Mouse (Mus musculus) heart, embryonic 10.5 days (tissue): Measurements from ENCODE around the gene Map2k6. TPM values are rescaled to one million over a fixed set of nuclear protein-coding genes. Genes with fewer than 3 reads are reported as not detected.

ENCODE experiments used
- DNase-seq: peaks from one replicate; pipeline ENCODE4 v3.0.0-alpha.2; 2017; ENCODE audit warnings: low spot score
- H3K27ac ChIP-seq: fragments of 300-500 bp; sonication (generic); 2 replicates; pipeline ENCODE4 v1.5.1; 2016; ENCODE audit warnings: mild to moderate bottlenecking
- H3K27me3 ChIP-seq: fragments of 300-500 bp; sonication (generic); 2 replicates; pipeline ENCODE4 v1.6.1; 2016; ENCODE audit warnings: mild to moderate bottlenecking; ENCODE audit not compliant: poor library complexity, insufficient read depth, severe bottlenecking
- H3K36me3 ChIP-seq: fragments of 300-500 bp; sonication (generic); 2 replicates; pipeline ENCODE4 v1.6.1; 2016; ENCODE audit warnings: mild to moderate bottlenecking, moderate library complexity
- H3K4me1 ChIP-seq: fragments of 300-500 bp; sonication (generic); 2 replicates; pipeline ENCODE4 v1.6.1; 2016; ENCODE audit warnings: mild to moderate bottlenecking
- H3K4me3 ChIP-seq: fragments of 300-500 bp; sonication (generic); 2 replicates; pipeline ENCODE4 v1.5.1; 2016; ENCODE audit warnings: mild to moderate bottlenecking, moderate library complexity
- H3K9me3 ChIP-seq: fragments of 300-500 bp; sonication (generic); 2 replicates; pipeline ENCODE4 v1.6.1; 2016; ENCODE audit warnings: mild to moderate bottlenecking, moderate library complexity
- WGBS: fragments of 180-500 bp; shearing (Covaris S2); methylation state at CpG from one replicate; pipeline ENCODE4 v1.1.7; 2016; 5-methylcytosine and 5-hydroxymethylcytosine counted together
- polyA plus RNA-seq: library from polyadenylated mRNA; unstranded; fragments of >200 nt; fragmentation: Nextera tagmentation; extraction: Ambion mirVana; gene quantifications from 2 replicates; pipeline ENCODE4 v1.2.1, GENCODE M21; 2016

The Map2k6 gene
- polyA plus RNA-seq, 1 experiment from 2014 or later, result 22.5 TPM

- peak overlapping the region; percentile 54 for H3K4me3 ChIP-seq
- H3K27me3 ChIP-seq, result peaks cover 11% of the 10 kb centered on the region; the same call in 1 of the 2 replicates
- H3K27ac ChIP-seq, result peak overlapping the region; percentile 9; the same call in 1 of the 2 replicates
- no peaks in the 10 kb centered on the region for H3K36me3 ChIP-seq
- no peak for DNase-seq
- H3K9me3 ChIP-seq, result no peaks in the 10 kb centered on the region
- WGBS, result 6% methylated on average over 7 of the region's 7 CpGs
- H3K4me1 ChIP-seq, result peaks cover 29% of the 10 kb centered on the region
Measured at GRCm38 (mm10) chr11:110448131-110448725, 49.3 kb downstream of the Map2k6 start.

- H3K9me3 ChIP-seq, result no peaks in the 10 kb centered on the region
- 1% methylated on average over 12 of the region's 12 CpGs for WGBS
- peak overlapping the region; percentile 54 for H3K4me3 ChIP-seq
- H3K27ac ChIP-seq, result peak overlapping the region; percentile 9; the same call in 1 of the 2 replicates
- DNase-seq, result no peak
- H3K36me3 ChIP-seq, result no peaks in the 10 kb centered on the region
- H3K27me3 ChIP-seq, result peaks cover 15% of the 10 kb centered on the region; the same call in 1 of the 2 replicates
- peaks cover 29% of the 10 kb centered on the region for H3K4me1 ChIP-seq
Measured at GRCm38 (mm10) chr11:110448726-110449161, 49.8 kb downstream of the Map2k6 start.

- WGBS, result 9% methylated on average over 11 of the region's 11 CpGs
- Histone ChIP-seq H3K4me3 (peak overlapping the region; percentile 54), H3K9me3 (no peaks in the 10 kb centered on the region), H3K27me3 (peaks cover 18% of the 10 kb centered on the region; the same call in 1 of the 2 replicates), H3K36me3 (no peaks in the 10 kb centered on the region), H3K4me1 (peaks cover 29% of the 10 kb centered on the region), H3K27ac (0 out of 2 replicates have a peak overlapping the region, but pooled peaks have one; percentile 9)
- no peak for DNase-seq
Measured at GRCm38 (mm10) chr11:110449183-110449582, 50.3 kb downstream of the Map2k6 start.

GRCm38 (mm10) chr11:110450091-110450757, 51.3 kb downstream of the Map2k6 start:
- Histone ChIP-seq H3K27ac (no peak overlapping the region), H3K9me3 (no peaks in the 10 kb centered on the region), H3K36me3 (no peaks in the 10 kb centered on the region), H3K4me1 (peaks cover 29% of the 10 kb centered on the region), H3K4me3 (no peak overlapping the region), H3K27me3 (peaks cover 29% of the 10 kb centered on the region; the same call in 1 of the 2 replicates)
- no peak for DNase-seq
- WGBS, result 64% methylated on average over 15 of the region's 15 CpGs

GRCm38 (mm10) chr11:110450758-110451121, 51.8 kb downstream of the Map2k6 start:
- H3K36me3 ChIP-seq, result no peaks in the 10 kb centered on the region
- H3K27me3 ChIP-seq, result peaks cover 34% of the 10 kb centered on the region; the same call in 1 of the 2 replicates
- no peak overlapping the region for H3K27ac ChIP-seq
- 89% methylated on average over 4 of the region's 4 CpGs for WGBS
- H3K4me3 ChIP-seq, result no peak overlapping the region
- H3K9me3 ChIP-seq, result no peaks in the 10 kb centered on the region
- DNase-seq, result no peak
- H3K4me1 ChIP-seq, result peaks cover 29% of the 10 kb centered on the region

GRCm38 (mm10) chr11:110451590-110451989, 52.7 kb downstream of the Map2k6 start:
- Histone ChIP-seq H3K36me3 (no peaks in the 10 kb centered on the region), H3K9me3 (no peaks in the 10 kb centered on the region), H3K27ac (no peak overlapping the region), H3K27me3 (peaks cover 32% of the 10 kb centered on the region; the same call in 1 of the 2 replicates), H3K4me1 (peaks cover 29% of the 10 kb centered on the region), H3K4me3 (no peak overlapping the region)
- WGBS, result 66% methylated on average over 7 of the region's 7 CpGs
- DNase-seq, result no peak

GRCm38 (mm10) chr11:110453445-110454154, 54.7 kb downstream of the Map2k6 start:
- Histone ChIP-seq H3K36me3 (no peaks in the 10 kb centered on the region), H3K27me3 (peaks cover 28% of the 10 kb centered on the region; the same call in 1 of the 2 replicates), H3K4me3 (no peak overlapping the region), H3K9me3 (no peaks in the 10 kb centered on the region), H3K4me1 (peaks cover 17% of the 10 kb centered on the region), H3K27ac (no peak overlapping the region)
- DNase-seq, result no peak
- 94% methylated on average over 5 of the region's 5 CpGs for WGBS

- WGBS, result 57% methylated on average over 7 of the region's 7 CpGs
- Histone ChIP-seq H3K4me3 (no peak overlapping the region), H3K4me1 (peaks cover 18% of the 10 kb centered on the region), H3K27ac (no peak overlapping the region), H3K27me3 (peaks cover 43% of the 10 kb centered on the region; the same call in 1 of the 2 replicates), H3K36me3 (no peaks in the 10 kb centered on the region), H3K9me3 (no peaks in the 10 kb centered on the region)
- DNase-seq, result no peak
Measured at GRCm38 (mm10) chr11:110457441-110457912, 58.6 kb downstream of the Map2k6 start.

GRCm38 (mm10) chr11:110460480-110460879, 61.6 kb downstream of the Map2k6 start:
- no peak for DNase-seq
- WGBS, result 18% methylated on average over 2 of the region's 2 CpGs
- H3K4me3 ChIP-seq, result no peak overlapping the region
- H3K4me1 ChIP-seq, result peaks cover 32% of the 10 kb centered on the region
- H3K9me3 ChIP-seq, result no peaks in the 10 kb centered on the region
- H3K27me3 ChIP-seq, result peaks cover 24% of the 10 kb centered on the region; the same call in 1 of the 2 replicates
- no peaks in the 10 kb centered on the region for H3K36me3 ChIP-seq
- no peak overlapping the region for H3K27ac ChIP-seq

- Histone ChIP-seq H3K36me3 (no peaks in the 10 kb centered on the region), H3K4me1 (peaks cover 32% of the 10 kb centered on the region), H3K27ac (no peak overlapping the region), H3K9me3 (no peaks in the 10 kb centered on the region), H3K4me3 (no peak overlapping the region), H3K27me3 (peaks cover 16% of the 10 kb centered on the region; the same call in 1 of the 2 replicates)
- 85% methylated on average over 17 of the region's 17 CpGs for WGBS
- DNase-seq, result no peak
Measured at GRCm38 (mm10) chr11:110461560-110462331, 62.8 kb downstream of the Map2k6 start.

GRCm38 (mm10) chr11:110462975-110463578, 64.2 kb downstream of the Map2k6 start:
- H3K27me3 ChIP-seq, result peaks cover 16% of the 10 kb centered on the region; the same call in 1 of the 2 replicates
- H3K36me3 ChIP-seq, result no peaks in the 10 kb centered on the region
- peaks cover 32% of the 10 kb centered on the region for H3K4me1 ChIP-seq
- H3K27ac ChIP-seq, result 0 out of 2 replicates have a peak overlapping the region, but pooled peaks have one; percentile 3
- H3K9me3 ChIP-seq, result no peaks in the 10 kb centered on the region
- peak; percentile 76 for DNase-seq
- 66% methylated on average over 8 of the region's 8 CpGs for WGBS
- H3K4me3 ChIP-seq, result no peak overlapping the region

- H3K27me3 ChIP-seq, result peaks cover 14% of the 10 kb centered on the region; the same call in 1 of the 2 replicates
- 72% methylated on average over 9 of the region's 9 CpGs for WGBS
- H3K27ac ChIP-seq, result no peak overlapping the region
- no peaks in the 10 kb centered on the region for H3K36me3 ChIP-seq
- no peak overlapping the region for H3K4me3 ChIP-seq
- H3K9me3 ChIP-seq, result no peaks in the 10 kb centered on the region
- DNase-seq, result no peak
- peaks cover 29% of the 10 kb centered on the region for H3K4me1 ChIP-seq
Measured at GRCm38 (mm10) chr11:110463801-110464200, 64.9 kb downstream of the Map2k6 start.
